Mouse (Mus musculus): Measurements from ENCODE around the gene Atp2b1. TPM values are rescaled to one million over a fixed set of nuclear protein-coding genes. Genes with fewer than 3 reads are reported as not detected.

Atp2b1 gene
- total RNA-seq, 2 experiments from 2014 or later = 70.9 to 89.9 TPM

DNA sequence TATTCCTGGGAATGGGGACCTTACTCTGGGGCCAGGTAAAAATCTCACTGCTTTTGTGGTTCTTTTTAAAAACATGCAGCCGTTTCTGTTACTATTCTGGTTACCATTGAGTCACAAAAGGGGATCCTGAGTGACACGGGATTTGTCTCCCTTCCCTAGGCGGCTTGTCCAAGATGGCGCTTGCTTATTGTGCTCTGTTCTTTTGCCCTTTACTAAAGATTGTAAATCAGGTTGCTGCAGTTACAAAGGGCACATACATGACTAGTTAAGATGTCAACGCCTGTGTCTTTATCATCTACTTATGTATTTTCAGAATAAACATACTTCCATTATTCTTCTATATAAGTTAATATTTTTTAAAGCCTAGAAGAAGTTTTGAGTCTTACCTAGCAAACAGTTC is 102.8 kb downstream of the Atp2b1 start:
- DNase-seq (ENCODE audit: low spot score in 2 of 2) = no peak

DNA sequence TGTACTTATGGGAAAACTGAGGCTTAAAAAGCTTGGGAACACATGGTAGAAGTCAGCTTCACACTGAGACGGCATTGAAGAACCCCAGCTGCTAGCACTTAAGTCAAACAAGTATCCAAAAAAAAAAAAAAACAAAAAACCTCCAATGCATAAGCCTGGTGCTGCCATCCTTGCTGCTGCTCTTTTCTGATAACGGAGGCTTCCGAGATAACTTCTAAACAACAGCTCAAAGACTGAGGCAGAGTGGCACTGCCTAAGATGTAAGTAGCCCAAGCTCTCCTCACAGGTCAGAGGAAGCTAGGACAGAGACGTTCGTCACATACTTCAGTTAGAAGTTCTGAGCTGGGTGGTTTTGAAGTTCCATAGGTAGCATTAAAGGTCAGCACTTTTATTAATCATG is 113.3 kb downstream of the Atp2b1 start:
- DNase-seq (ENCODE audit: low spot score in 2 of 2) = no peak

DNA sequence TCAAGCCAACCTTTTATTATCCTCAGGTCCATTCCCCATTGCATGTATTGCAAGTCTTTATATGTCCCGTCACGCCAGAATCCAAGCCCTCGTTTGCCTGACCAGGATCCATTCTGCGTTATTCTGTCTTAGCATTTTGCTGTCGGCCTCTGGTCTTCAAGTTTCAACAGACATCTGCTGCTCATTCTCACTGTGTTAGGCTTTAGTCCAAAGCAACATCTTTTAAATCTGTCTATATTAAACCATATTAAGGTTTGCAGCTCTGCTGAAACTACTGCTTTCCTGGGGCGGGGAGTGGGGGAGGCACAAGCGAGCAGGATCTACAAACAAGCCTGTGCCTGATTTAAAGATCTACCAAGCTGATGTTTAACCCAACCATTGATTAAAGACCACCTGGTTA is 115.6 kb downstream of the Atp2b1 start:
- no peak for DNase-seq (ENCODE audit: low spot score in 2 of 2)

DNA sequence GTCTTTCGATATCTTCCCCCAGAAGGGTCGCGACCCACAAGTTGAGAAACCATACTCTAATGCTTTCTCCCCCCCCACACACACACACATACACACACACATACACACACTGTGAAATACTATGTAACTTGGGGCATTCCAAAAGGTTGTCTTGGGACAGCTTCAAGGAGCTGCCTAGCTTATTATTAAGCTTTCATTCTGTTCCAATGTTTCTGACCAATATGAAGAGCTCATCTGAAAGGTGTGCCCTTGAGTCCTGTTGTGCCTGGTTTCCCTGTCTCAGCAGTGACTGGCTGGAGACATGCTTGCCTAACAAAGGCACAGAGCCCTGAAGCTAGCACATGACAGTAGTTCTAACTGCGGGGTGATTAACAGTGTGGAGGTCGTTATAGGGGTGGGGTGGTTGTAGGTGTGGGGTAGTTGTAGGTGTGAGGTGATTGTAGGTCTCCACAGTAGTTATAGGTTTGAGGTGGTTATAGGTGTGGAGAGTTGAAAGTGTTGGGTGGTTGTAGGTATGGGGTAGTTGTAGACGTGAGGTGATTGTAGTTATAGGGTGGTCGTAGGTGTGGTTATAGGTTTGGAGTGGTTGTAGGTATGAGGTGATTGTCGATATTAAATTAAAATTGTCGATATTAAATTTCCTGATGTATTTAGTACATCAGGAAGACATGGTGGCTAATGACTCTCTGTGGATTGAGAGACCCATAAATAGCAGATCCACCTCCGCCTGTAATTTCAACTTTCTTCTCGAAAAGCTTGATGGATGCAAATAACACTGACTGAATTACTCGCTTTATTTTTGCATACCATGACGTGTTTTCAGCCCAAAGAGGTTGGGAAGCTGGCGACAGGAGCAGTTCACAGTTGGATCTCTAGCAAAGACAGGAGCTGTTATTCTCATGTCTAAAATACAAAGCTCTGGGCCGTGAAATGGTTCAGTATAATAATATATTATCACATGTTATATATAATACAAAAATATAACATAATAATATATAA is 119.9 kb downstream of the Atp2b1 start:
- no peak for DNase-seq (ENCODE audit: low spot score in 2 of 2)

DNA sequence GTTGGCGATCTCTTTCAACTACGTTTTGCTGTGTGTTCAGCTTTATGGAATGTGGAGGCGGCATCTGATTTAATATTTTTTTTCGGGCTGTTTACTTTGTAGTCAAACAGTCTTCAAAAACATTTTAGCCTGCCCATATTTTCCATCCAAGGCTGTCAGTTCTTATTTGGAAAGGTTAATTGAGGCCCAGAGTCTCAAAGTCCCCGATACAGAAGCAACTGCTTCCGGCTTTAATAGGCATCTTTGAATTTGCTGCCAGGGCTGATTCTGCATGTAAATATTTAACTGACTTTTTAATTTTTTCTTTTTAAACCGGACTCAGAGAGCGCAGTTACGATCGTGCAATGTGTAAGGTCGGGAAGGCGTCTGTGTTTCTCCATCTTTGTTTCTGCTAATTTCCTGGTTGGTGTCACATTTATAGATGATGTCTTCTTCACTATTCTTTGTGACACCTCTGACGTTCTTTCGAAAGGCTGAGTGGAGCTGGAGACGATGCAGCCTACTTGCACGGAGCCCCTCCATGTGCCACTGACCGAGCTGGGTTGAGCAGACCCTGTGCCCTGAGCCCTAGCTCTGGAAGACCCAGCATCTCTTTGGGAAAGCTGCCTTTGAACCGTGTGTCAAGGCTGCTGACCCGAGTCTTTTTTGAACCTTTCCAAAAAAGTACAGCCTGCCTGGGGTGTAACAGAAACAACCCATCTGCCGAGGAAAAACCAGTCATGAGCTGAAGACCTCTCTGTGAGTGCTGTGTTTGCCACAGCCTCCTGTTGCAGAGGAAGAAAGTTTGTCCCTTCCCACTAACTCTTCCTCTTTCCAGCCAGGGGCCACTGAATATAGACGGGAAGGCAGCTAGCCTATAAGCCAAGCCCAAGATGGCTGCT is 123.2 kb downstream of the Atp2b1 start:
- no peak for DNase-seq (ENCODE audit: low spot score in 2 of 2)

DNA sequence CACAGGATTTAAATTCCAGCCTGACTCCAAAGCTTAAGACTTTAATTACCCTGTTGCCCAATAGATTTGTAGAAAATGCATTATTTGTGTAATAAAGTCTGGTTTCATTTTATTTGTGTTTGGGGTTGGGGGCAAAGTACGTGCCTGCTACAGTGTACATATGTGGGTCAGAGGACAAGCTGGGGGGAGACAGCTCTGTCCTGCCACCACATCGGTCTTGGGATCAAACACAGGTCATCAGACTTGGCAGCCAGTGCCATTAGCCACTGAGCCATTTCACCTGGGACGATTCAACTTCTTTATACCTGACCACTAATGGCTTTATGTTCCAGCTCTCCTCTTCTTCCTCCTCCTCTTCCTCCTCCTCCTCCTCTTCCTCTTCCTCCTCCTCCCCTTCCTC is 124.7 kb downstream of the Atp2b1 start:
- no peak for DNase-seq (ENCODE audit: low spot score in 2 of 2)

DNA sequence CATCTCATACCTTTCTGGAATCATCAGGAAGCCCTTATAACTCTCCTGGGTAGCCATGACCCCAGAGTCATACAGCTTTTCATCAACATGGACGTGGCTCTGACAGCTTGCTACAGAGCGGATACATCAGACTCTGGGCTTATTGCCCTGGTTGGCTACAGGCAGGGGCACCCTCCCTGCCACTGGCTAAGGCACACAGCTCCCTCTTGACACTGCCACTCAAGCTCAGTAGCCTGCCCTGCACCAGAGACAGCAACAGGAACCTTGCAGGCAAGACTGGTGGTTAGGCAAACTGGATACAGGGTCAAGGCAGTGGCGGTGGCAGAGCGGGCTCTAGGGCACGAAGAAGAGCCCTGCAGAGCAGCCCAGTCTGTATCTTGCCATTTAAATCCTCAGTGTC is 126.0 kb downstream of the Atp2b1 start:
- no peak for DNase-seq (ENCODE audit: low spot score in 2 of 2)

DNA sequence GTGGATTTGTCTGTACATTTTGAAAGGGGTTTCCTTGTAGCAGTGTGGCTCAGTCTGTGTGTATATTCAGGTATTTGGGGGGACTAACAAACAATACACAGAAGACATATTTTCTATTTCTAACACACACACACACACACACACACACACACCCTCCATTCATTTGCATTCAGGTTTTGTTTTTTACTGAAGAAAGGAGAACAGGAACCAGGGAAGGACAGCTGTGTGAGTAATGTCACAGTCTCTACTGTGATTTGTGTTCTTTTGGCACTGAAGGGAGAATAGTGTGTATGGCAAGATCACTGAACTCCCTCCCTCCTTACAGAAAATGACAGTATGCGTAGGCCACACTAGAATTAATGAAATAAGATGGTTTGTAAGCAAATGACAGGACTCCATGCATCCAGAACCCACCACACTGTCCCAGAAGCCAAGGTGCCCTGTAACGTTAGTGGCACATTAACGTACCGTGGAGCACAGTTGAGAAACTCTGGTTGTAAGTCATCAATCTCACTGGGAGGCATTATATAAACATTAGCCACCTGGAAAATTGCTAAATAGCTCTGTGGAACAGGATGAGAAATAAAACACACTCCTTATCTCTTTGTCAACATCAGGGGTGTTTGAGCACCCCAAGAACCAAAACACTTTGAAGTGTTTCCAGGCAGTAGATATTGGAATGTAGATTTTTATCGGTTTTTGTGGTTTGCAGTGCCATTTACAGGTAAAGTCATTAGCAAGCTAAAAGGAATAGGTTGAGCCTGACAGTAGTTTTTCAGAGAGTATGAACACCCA is 132.7 kb downstream of the Atp2b1 start:
- no peak for DNase-seq (ENCODE audit: low spot score in 2 of 2)

DNA sequence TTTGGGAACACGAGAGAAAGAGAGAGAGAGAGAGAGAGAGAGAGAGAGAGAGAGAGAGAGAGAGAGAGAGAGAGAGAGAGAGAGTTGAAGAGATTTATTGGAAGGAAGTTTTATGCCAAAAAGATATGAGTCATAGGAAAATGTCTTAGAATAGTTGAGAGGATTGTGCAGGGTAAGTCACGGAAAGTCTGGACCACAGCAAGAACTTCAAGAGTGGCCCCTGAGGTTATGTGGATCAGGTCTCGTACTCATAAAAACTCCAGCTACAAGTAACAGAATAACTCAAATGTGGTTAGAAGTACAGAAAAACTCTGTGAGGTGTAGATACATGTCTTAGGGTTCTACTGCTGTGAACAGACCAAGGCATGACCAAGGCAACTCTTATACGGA is 133.3 kb downstream of the Atp2b1 start:
- DNase-seq (ENCODE audit: low spot score in 2 of 2) = no peak

DNA sequence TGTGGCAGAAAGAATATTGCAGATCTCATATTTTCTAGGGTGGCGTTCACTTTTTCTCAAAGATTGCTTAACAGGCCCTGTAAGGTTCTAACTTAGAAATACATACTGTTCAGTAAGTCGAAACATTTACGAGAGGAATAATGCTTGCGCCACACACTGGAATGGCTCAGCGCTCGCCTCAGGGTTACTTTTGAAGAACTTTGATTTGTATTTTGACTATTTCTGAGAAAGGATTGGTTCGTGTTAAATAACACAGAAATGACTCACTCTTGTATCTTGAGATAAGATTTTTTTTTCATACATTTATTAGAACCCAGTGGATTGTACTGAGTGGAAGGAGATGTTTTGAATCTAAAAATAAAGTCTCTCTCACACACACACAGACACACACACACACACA is 135.9 kb downstream of the Atp2b1 start:
- DNase-seq (ENCODE audit: low spot score in 2 of 2) = no peak

DNA sequence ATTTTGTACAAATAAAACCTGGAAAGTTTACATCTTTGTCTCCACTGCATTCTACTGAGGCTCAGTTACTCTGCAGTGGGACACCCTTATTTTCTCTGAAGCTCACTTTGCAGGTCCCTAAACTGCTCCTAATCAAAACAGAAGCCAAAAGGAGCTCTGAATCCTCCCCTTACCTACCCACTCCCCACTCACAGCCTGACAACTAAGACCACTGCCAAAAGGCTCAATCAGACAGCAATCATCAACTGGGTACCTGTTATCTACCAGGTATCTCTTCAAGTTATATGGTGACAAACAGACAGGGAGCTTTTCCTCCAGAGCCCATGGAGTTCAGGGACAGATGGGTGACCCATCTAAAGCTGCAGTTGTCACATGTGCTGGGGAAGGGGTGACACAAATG is 138.9 kb downstream of the Atp2b1 start:
- DNase-seq (ENCODE audit: low spot score in 2 of 2) = no peak

DNA sequence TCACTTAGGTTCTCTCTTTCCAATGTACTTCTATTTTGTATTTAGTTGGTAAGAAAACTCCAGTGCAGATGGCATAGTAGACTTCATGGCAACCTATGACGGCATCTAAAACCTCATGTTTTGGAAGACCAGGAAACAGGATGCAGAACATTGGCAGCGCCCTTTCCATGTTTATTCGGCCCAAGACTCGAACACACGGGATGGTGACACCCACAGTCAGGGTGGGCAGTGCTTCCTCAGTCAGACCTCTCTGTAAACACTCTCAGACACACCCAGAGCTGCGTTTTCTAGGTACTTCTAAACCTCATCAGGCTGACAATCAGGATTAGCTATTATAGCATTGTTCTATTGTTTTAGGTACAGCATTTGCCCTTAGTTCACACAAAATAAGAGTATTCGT is 146.4 kb downstream of the Atp2b1 start:
- DNase-seq (ENCODE audit: low spot score in 2 of 2) = no peak

DNA sequence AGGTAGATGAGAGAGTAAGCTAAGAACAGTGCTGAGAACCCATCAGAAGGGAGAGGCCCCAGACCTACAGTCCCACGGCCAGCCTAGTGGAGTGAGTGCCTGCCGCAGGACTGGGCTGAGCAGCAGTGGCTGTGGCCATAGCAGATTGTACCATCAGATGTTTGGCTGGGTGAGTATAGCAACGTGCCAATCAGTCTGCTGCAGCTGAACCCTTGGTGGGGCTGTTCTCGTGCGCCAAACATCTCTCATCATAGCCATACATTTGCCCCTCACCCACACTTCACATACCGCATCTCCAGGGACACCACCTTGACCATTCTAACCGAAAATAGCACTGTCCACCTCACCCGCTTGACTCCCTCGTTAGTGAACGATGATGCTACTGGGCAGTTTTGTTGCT is 147.2 kb downstream of the Atp2b1 start:
- DNase-seq (ENCODE audit: low spot score in 2 of 2) = no peak

DNA sequence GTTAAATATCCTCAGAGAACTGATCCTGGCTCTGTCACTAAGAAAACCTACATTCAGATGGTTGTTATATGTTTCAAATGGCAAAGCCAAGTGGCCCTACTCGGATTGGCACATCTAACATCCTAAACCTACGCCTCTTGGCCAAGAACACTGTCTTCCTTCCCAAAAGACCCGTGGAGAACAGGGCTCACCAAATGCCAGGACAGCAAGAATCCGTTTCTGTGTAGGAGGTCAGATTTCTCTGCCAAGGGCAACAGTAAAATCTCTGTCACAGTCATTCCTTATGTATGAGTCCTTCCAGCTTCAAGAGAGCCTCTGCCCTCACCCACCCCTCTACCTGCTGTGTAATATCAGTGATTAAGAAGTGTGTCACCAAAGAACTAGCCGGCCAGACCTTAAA is 148.3 kb downstream of the Atp2b1 start:
- DNase-seq (ENCODE audit: low spot score in 2 of 2) = no peak

Other genes starting within 250 kb of the Atp2b1 start
- 10 to 100 TPM; 15.1 to 16.4 TPM for gene Poc1b, start 192.6 kb downstream of the Atp2b1 start, total RNA-seq (2021)
- 10 to 100 TPM; 10.4 to 11.0 TPM for gene Galnt4, start 193.8 kb downstream of the Atp2b1 start, total RNA-seq (2021)
- not detected for gene Phxr2, start 211.9 kb downstream of the Atp2b1 start, total RNA-seq (2021)

Measured in adrenal gland, postnatal 4 days (tissue).